Mouse (Mus musculus) lung, embryonic 14.5 days (tissue): Measurements from ENCODE around the gene Rab27a. TPM values are rescaled to one million over a fixed set of nuclear protein-coding genes. Genes with fewer than 3 reads are reported as not detected.

Source experiments
- ATAC-seq: fragments of 200-750 bp; cut with Nextera tagmentation; 2 replicates; pipeline ENCODE4 v1.8.0; 2017; ENCODE audit warnings: mild to moderate bottlenecking, moderate TSS enrichment, moderate library complexity; ENCODE audit not compliant: insufficient read depth
- DNase-seq: peaks from one replicate; pipeline ENCODE4 v3.0.0-alpha.2; 2015
- H3K27ac ChIP-seq: fragments of 300-500 bp; sonication (generic); 2 replicates; pipeline ENCODE4 v1.5.1; 2014; ENCODE audit warnings: low read depth, mild to moderate bottlenecking, moderate library complexity
- H3K27me3 ChIP-seq: fragments of 300-500 bp; sonication (generic); 2 replicates; pipeline ENCODE4 v1.6.1; 2014; ENCODE audit warnings: low read length, control low read depth; ENCODE audit not compliant: insufficient read depth
- H3K36me3 ChIP-seq: fragments of 300-500 bp; sonication (generic); 2 replicates; pipeline ENCODE4 v1.6.1; 2014; ENCODE audit warnings: control low read depth; ENCODE audit not compliant: insufficient read depth
- H3K4me1 ChIP-seq: fragments of 300-500 bp; sonication (generic); 2 replicates; pipeline ENCODE4 v1.6.1; 2014; ENCODE audit warnings: antibody characterized with exemption, control low read depth; ENCODE audit not compliant: insufficient read depth
- H3K4me2 ChIP-seq: fragments of 300-500 bp; sonication (generic); 2 replicates; pipeline ENCODE4 v1.6.1; 2014; ENCODE audit warnings: mild to moderate bottlenecking
- H3K4me3 ChIP-seq: fragments of 300-500 bp; sonication (generic); 2 replicates; pipeline ENCODE4 v1.5.1; 2014; ENCODE audit warnings: low read depth, low read length
- H3K9ac ChIP-seq: fragments of 300-500 bp; sonication (generic); 2 replicates; pipeline ENCODE4 v1.6.1; 2014
- H3K9me3 ChIP-seq: fragments of 300-500 bp; sonication (generic); 2 replicates; pipeline ENCODE4 v1.6.1; 2016; ENCODE audit warnings: low read depth, low read length, control low read depth
- CTCF ChIP-seq: IDR thresholded peaks from 2 replicates; pipeline ENCODE4 v1.5.1; 2016; ENCODE audit warnings: antibody characterized with exemption, low read depth
- WGBS: fragments of 180-500 bp; shearing (Covaris S2); extraction: QIAGEN DNeasy Blood & Tissue Kit; methylation state at CpG from one replicate; pipeline ENCODE4 v1.1.7; 2014; 5-methylcytosine and 5-hydroxymethylcytosine counted together
- polyA plus RNA-seq: library from polyadenylated mRNA; unstranded; fragments of >200 nt; fragmentation: Nextera tagmentation; extraction: Ambion mirVana; gene quantifications from 2 replicates; pipeline ENCODE4 v1.2.1, GENCODE M21; 2014

Rab27a gene
- polyA plus RNA-seq, 1 experiment from 2014 or later: 1.8 TPM

DNA sequence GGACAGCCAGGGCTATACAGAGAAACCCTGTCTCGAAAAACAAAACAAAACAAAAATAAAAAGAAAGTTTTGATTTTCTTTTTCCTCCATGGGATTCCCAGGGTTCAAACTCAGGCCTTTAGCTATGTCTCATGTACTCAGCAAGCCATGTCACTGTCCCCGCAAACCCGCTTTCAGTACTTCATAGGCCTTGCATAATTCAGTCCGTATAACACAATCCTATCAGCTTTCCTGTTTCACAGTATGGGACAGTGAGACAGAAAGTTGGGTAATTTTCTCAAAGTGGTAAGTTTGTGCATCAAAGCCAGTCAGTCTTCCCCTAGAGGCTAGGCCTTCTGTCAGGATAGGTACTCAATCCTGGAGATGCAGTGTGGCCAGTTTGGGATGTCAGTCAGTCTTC lies 14.6 kb downstream of the Rab27a start:
- TF ChIP-seq CTCF: no peak
- Histone ChIP-seq H3K4me3 (no peak overlapping the region), H3K36me3 (no peaks in the 10 kb centered on the region), H3K4me1 (0 out of 2 replicates have a peak, but pooled peaks cover 3% of the 10 kb centered on the region), H3K27me3 (no peaks in the 10 kb centered on the region), H3K9ac (no peak overlapping the region), H3K27ac (no peak overlapping the region), H3K9me3 (no peaks in the 10 kb centered on the region), H3K4me2 (no peak overlapping the region)
- 78% methylated on average over 4 of the region's 4 CpGs for WGBS
- ATAC-seq (no peak), DNase-seq (no peak)

DNA sequence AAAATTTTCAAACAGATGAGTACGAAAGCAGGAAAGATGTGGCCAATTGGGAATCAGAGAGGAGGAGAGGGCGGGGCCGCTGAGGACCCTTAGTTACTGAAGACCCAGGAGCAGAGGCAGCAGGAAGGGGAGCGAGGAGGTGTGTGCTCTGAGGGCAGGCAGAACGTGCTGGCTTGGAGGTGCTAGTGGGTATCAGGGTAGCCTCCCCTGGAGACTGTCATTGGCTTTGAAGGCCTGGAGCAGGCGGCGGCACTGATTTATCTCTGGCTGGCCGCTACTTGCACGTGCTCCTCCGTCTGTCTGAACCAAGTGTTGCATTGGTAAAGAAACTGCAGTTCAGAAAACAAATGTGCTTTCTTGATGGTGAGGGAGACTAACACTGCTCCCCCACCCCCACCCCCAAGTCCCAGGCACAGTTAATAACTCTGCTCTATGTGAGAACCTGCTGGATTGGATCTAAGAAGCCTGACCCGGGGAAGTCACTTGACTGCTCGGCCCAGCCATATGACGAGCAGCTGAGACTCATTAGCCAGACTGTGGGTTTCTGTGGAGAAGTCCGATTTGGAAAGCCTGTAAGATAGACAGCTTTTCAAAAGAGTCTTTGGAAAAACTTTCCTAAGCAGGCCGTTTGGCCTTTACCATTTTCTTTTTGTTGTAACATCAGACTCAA lies 19.1 kb downstream of the Rab27a start:
- TF ChIP-seq CTCF: no peak
- ATAC-seq (no peak), DNase-seq (peak; percentile 16)
- H3K9ac ChIP-seq: no peak overlapping the region
- no peaks in the 10 kb centered on the region for H3K9me3 ChIP-seq
- H3K4me2 ChIP-seq: peak overlapping the region; percentile 48
- no peak overlapping the region for H3K27ac ChIP-seq
- H3K27me3 ChIP-seq: no peaks in the 10 kb centered on the region
- 23% methylated on average over 15 of the region's 15 CpGs for WGBS
- no peaks in the 10 kb centered on the region for H3K36me3 ChIP-seq
- H3K4me1 ChIP-seq: peaks cover 11% of the 10 kb centered on the region; the same call in 1 of the 2 replicates
- H3K4me3 ChIP-seq: no peak overlapping the region

DNA sequence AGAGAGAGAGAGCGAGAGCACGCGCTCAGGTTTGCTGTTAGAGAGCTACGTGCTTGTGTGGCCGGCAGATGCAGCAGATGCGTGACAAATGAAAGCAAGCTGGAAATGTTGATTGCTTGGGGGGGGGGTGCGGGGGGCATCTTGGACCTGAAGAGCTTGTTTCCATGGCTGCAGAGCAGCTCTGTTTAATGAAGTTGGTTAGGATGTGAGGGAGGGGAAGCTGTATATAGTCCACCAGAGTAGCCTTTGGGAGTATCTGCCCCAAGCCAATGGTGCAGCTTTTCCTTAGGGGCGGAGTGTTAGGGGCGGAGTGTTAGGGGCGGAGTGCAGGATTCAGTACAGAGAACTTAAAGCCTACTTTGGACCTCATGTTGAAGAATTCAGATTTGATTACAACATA lies 22.4 kb downstream of the Rab27a start:
- H3K4me2 ChIP-seq: peak overlapping the region; percentile 44; the same call in 1 of the 2 replicates
- no peaks in the 10 kb centered on the region for H3K9me3 ChIP-seq
- DNase-seq (peak; percentile 57), ATAC-seq (peak; percentile 78)
- H3K4me1 ChIP-seq: peaks cover 11% of the 10 kb centered on the region; the same call in 1 of the 2 replicates
- no peak overlapping the region for H3K4me3 ChIP-seq
- no peak for TF ChIP-seq CTCF
- no peaks in the 10 kb centered on the region for H3K27me3 ChIP-seq
- H3K27ac ChIP-seq: no peak overlapping the region
- H3K36me3 ChIP-seq: no peaks in the 10 kb centered on the region
- H3K9ac ChIP-seq: no peak overlapping the region
- 25% methylated on average over 9 of the region's 10 CpGs for WGBS

DNA sequence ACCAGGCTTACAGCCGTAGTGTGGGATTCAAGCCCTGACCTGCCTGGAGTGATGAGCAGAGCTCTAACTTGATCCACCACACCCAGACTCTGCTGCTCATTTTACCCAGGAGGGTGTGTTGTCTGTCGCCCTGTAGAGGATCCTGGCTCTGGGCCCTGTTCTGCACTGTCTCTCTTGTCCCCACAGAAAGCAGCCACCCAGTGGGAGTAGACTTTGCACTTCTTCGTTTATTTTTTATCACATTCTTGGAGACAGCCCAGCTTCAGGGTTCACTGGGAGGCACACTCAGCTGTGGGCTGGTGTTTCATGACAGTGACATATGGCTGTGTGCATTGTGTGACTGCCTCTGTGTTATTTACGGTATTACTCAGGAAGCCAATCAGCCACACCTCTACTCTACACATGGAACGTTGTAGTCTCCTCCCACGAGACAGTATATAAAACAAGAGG lies 23.6 kb downstream of the Rab27a start:
- Histone ChIP-seq H3K9me3 (no peaks in the 10 kb centered on the region), H3K36me3 (no peaks in the 10 kb centered on the region), H3K9ac (no peak overlapping the region), H3K4me1 (peaks cover 11% of the 10 kb centered on the region; the same call in 1 of the 2 replicates), H3K4me2 (0 out of 2 replicates have a peak overlapping the region, but pooled peaks have one; percentile 0), H3K27me3 (no peaks in the 10 kb centered on the region), H3K27ac (peak overlapping the region; percentile 26; the same call in 1 of the 2 replicates), H3K4me3 (no peak overlapping the region)
- TF ChIP-seq CTCF: no peak
- 10% methylated on average over 6 of the region's 6 CpGs for WGBS
- DNase-seq (peak; percentile 57), ATAC-seq (peak; percentile 84)

DNA sequence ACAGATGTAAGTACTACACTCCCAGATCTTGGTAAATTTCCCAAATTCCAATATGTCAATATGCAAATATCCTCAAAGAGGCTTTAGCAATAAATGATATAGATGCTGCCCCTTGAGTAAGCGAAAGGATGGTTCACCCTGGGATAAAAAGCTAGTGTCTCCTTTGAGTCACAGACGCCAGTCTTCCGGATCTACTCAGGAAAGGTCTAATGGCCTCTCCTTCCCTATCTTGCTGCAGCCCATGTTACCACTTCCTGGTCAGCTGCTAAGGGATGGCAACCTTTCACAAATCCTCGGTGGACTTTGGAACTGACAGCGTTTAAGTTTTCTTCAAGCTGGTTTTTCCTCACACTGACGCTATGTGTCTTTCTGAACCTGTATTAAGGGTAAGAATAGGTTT lies 24.0 kb downstream of the Rab27a start:
- ATAC-seq (0 out of 2 replicates have a peak, but pooled peaks have one; percentile 45), DNase-seq (peak; percentile 41)
- Histone ChIP-seq H3K27me3 (no peaks in the 10 kb centered on the region), H3K4me3 (no peak overlapping the region), H3K9ac (no peak overlapping the region), H3K9me3 (no peaks in the 10 kb centered on the region), H3K36me3 (no peaks in the 10 kb centered on the region), H3K4me2 (no peak overlapping the region), H3K27ac (peak overlapping the region; percentile 48; the same call in 1 of the 2 replicates), H3K4me1 (peaks cover 8% of the 10 kb centered on the region; the same call in 1 of the 2 replicates)
- no peak for TF ChIP-seq CTCF
- 65% methylated on average over 6 of the region's 6 CpGs for whole genome bisulfite sequencing

DNA sequence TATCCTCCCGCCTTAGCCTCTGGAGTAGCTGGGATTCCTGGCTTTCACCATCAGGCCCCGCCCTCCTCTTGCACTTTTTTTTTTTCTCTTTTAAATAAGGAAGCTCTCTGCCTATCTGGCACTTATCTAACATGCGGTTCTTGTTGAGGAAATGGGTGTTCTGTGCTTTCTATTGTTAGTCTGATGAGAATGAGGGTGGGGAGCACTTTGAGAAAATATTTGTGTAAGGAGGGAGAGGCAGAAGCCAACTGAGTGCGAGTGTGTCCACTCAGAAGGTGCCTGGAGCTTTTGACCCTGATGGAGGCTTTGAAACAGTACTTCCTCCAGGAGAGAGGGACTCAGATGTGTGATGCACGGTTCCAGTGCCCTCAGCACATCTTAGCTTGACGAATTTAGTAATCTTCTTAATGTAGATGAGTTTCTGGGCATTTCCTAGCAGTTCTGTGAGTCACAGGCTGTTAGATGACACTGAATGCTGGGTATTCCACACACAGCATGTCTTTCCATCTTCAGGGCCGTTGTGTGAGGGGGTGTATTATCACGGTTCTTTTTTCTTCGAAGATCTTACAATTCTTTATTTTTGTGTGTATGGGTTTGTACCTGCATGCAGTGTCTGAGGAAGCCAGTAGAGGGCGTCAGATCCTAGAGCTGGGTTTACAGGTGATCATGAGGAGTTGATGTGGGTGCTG lies 26.5 kb downstream of the Rab27a start:
- WGBS: 61% methylated on average over 10 of the region's 10 CpGs
- no peaks in the 10 kb centered on the region for H3K9me3 ChIP-seq
- no peak overlapping the region for H3K4me3 ChIP-seq
- DNase-seq: peak; percentile 30
- no peak overlapping the region for H3K4me2 ChIP-seq
- H3K27me3 ChIP-seq: no peaks in the 10 kb centered on the region
- H3K36me3 ChIP-seq: no peaks in the 10 kb centered on the region
- peaks cover 8% of the 10 kb centered on the region; the same call in 1 of the 2 replicates for H3K4me1 ChIP-seq
- peak; percentile 28; the same call in 1 of the 2 replicates for TF ChIP-seq CTCF
- H3K27ac ChIP-seq: no peak overlapping the region
- no peak overlapping the region for H3K9ac ChIP-seq
- no peak for ATAC-seq

DNA sequence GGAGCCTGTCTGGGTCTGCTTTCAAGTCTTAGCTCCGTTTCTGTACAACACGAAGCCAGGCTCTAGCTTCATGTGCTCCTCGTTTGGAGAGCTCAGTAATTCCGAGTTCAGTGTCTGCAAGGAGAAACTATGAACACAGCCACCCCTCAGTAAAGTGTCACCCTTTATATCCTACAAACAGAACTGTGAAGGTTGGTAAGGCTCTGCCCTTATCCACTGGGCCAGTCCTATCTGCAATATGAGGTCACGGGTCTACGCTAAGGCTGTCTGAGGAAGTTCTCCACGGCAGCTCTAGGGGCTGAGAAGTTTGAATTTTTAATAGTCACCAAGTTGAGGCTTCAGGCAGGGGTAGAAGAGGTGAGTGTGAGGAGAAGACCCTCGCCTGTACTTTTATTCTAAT lies 27.8 kb downstream of the Rab27a start:
- H3K4me3 ChIP-seq: no peak overlapping the region
- ATAC-seq: no peak
- H3K36me3 ChIP-seq: no peaks in the 10 kb centered on the region
- no peak overlapping the region for H3K27ac ChIP-seq
- H3K4me1 ChIP-seq: peaks cover 8% of the 10 kb centered on the region; the same call in 1 of the 2 replicates
- H3K9ac ChIP-seq: no peak overlapping the region
- WGBS: 77% methylated on average over 8 of the region's 8 CpGs
- H3K27me3 ChIP-seq: no peaks in the 10 kb centered on the region
- no peak for DNase-seq
- no peaks in the 10 kb centered on the region for H3K9me3 ChIP-seq
- TF ChIP-seq CTCF: no peak
- H3K4me2 ChIP-seq: no peak overlapping the region
